Mouse (Mus musculus): ENCODE measurements around the gene Pmepa1.

DNA sequence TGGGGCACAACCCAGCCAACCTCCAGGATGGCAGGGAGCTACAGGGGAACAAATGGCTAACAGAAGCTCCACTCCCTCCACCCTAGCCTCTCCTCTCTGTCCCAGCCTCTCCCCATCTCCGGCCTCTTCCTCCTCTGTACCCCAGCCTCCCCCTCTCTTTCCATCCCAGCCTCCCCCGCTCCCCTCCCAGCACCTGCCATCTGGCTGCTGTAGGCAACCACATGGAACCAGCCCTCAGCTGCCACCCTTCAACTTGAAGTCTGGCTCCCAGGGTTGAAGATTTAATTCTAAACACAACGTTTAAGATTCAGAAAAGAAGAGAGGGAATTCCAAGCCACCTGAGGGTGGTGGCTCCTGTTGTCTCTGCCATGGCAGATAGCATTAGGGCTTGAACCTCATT is 26.9 kb downstream of the Pmepa1 start:
- no peak for TF ChIP-seq POLR2A (IDR thresholded peaks at IDR 0.05; ENCODE audit: insufficient read depth, low read depth, low read length)
- no peak for TF ChIP-seq CTCF (IDR thresholded peaks at IDR 0.05; ENCODE audit: insufficient read depth, low read depth, low read length)

Measured in olfactory bulb, adult 2 months (tissue).